Mouse (Mus musculus): ENCODE measurements at regions not wholly inside any gene's neighbourhood (a gene's known extent, or its start where the extent isn't known, plus 50 kb on each side); places are given as distances from the start of the nearest gene placed in this dataset.
"Not testable (repeated sequence)": the region's sequence is repeated elsewhere in the genome, so short reads cannot be mapped to it uniquely, and the experiment has no call there.

DNA sequence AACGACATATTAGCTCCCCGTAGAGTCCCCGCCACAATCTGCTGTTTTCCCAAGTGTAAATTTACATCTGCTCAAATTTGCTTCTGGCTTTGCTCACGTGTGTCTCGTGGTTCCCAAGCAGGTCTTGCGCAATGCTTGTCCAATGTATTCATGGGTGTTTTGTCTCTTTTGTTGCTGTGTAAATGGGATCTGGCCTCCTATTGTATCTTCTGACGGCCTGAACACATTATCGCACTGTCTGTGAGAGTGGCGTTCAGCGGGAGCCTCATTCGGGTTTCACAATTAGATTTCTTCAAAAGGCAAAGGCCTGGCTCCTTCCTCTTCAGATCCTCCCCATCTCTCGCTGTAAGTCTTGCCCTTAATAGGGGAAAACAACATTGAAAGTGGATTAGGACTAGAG, 274.5 kb downstream of the Fam19a5 start:
- Histone ChIP-seq H3K9me3 (ENCODE audit: control insufficient read depth, low read length) (no peaks in the 10 kb centered on the region), H3K27ac (ENCODE audit: low read depth, low read length) (no peak overlapping the region), H3K4me1 (ENCODE audit: control insufficient read depth, insufficient read depth, low read length) (no peaks in the 10 kb centered on the region), H3K36me3 (ENCODE audit: control insufficient read depth, insufficient read depth, low read length) (no peaks in the 10 kb centered on the region), H3K9ac (ENCODE audit: low read length) (no peak overlapping the region), H3K4me3 (ENCODE audit: low read depth, low read length) (no peak overlapping the region), H3K4me2 (ENCODE audit: low read depth) (no peak overlapping the region), H3K27me3 (ENCODE audit: control insufficient read depth, insufficient read depth, low read length) (no peaks in the 10 kb centered on the region)
- peak; percentile 38; the same call in 1 of the 2 replicates for ATAC-seq (ENCODE audit: insufficient read depth, low FRiP score, low TSS enrichment)
- peak; percentile 51 for DNase-seq (ENCODE audit: low spot score)
- 40% methylated on average over 12 of the region's 12 CpGs for WGBS

GRCm38 (mm10) chr15:87842097-87842496, 298.0 kb downstream of the Fam19a5 start:
- no peak overlapping the region for H3K4me2 ChIP-seq (ENCODE audit: low read depth)
- no peak overlapping the region for H3K4me3 ChIP-seq (ENCODE audit: low read depth, low read length)
- H3K9ac ChIP-seq (ENCODE audit: low read length) = no peak overlapping the region
- WGBS = 50% methylated on average over 3 of the region's 3 CpGs
- no peaks in the 10 kb centered on the region for H3K4me1 ChIP-seq (ENCODE audit: control insufficient read depth, insufficient read depth, low read length)
- no peaks in the 10 kb centered on the region for H3K27me3 ChIP-seq (ENCODE audit: control insufficient read depth, insufficient read depth, low read length)
- DNase-seq (ENCODE audit: low spot score) (no peak), ATAC-seq (ENCODE audit: insufficient read depth, low FRiP score, low TSS enrichment) (no peak)
- H3K36me3 ChIP-seq (ENCODE audit: control insufficient read depth, insufficient read depth, low read length) = no peaks in the 10 kb centered on the region
- no peaks in the 10 kb centered on the region for H3K9me3 ChIP-seq (ENCODE audit: control insufficient read depth, low read length)
- no peak overlapping the region for H3K27ac ChIP-seq (ENCODE audit: low read depth, low read length)

DNA sequence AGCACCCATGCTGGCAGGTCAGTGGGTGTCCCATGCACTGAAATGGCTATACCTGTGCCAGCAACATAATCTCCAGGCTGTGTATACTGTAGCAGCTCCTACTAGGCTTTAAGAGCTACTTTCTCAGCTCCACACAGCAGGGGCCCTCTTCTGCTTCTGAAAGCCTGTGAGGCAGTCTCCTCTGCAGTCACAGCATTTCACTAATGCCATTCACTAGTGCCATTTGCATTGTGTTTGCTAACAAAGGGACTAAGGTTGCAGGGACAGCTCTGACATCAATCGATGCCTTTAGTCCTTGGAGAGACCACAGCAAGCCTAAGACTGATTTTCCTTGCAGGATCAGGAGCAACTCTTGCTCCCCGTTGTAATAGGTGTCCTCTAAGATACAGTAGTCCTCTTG, 315.0 kb downstream of the Fam19a5 start:
- Histone ChIP-seq H3K4me1 (ENCODE audit: control insufficient read depth, insufficient read depth, low read length) (peaks cover 4% of the 10 kb centered on the region; the same call in 1 of the 2 replicates), H3K4me2 (ENCODE audit: low read depth) (no peak overlapping the region), H3K4me3 (ENCODE audit: low read depth, low read length) (no peak overlapping the region), H3K27me3 (ENCODE audit: control insufficient read depth, insufficient read depth, low read length) (no peaks in the 10 kb centered on the region), H3K9me3 (ENCODE audit: control insufficient read depth, low read length) (no peaks in the 10 kb centered on the region), H3K36me3 (ENCODE audit: control insufficient read depth, insufficient read depth, low read length) (no peaks in the 10 kb centered on the region), H3K27ac (ENCODE audit: low read depth, low read length) (no peak overlapping the region), H3K9ac (ENCODE audit: low read length) (no peak overlapping the region)
- 7% methylated on average over 2 of the region's 2 CpGs for WGBS
- peak; percentile 24 for DNase-seq (ENCODE audit: low spot score)
- no peak for ATAC-seq (ENCODE audit: insufficient read depth, low FRiP score, low TSS enrichment)

GRCm38 (mm10) chr15:87876286-87876899, 332.3 kb downstream of the Fam19a5 start:
- Histone ChIP-seq H3K4me2 (ENCODE audit: low read depth) (no peak overlapping the region), H3K36me3 (ENCODE audit: control insufficient read depth, insufficient read depth, low read length) (no peaks in the 10 kb centered on the region)
- no peak for DNase-seq (ENCODE audit: low spot score)

DNA sequence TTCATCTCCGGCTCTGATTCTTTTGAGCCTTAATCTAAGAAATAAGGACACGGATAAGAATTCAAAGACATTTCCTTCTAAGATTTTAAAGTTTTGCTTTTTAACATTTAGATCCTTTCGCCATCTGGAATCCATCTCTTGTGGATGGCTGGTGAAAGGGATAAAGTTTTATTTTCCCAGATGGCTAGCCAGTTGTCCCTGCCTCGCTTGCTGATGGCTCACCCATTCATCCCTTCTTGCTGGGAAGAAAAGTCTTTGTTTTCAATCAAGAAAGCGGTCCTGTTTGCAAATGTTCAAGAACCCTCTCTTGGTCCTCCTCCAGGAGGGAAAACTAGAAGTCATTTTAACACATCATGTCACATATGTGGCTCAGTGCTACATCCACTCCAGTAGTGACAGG, 346.8 kb downstream of the Fam19a5 start:
- no peak for DNase-seq (ENCODE audit: low spot score)
- Histone ChIP-seq H3K4me1 (ENCODE audit: control insufficient read depth, insufficient read depth, low read length) (no peaks in the 10 kb centered on the region), H3K9ac (ENCODE audit: low read length) (no peak overlapping the region), H3K4me2 (ENCODE audit: low read depth) (no peak overlapping the region), H3K27me3 (ENCODE audit: control insufficient read depth, insufficient read depth, low read length) (no peaks in the 10 kb centered on the region), H3K36me3 (ENCODE audit: control insufficient read depth, insufficient read depth, low read length) (no peaks in the 10 kb centered on the region), H3K4me3 (ENCODE audit: low read depth, low read length) (no peak overlapping the region), H3K9me3 (ENCODE audit: control insufficient read depth, low read length) (no peaks in the 10 kb centered on the region), H3K27ac (ENCODE audit: low read depth, low read length) (no peak overlapping the region)
- no peak for ATAC-seq (ENCODE audit: insufficient read depth, low FRiP score, low TSS enrichment)
- 74% methylated on average over 5 of the region's 5 CpGs for WGBS

More at GRCm38 (mm10) chr15:87876286-87876899, 332.3 kb downstream of the Fam19a5 start:
- H3K4me1 ChIP-seq (ENCODE audit: control insufficient read depth, insufficient read depth, low read length) = no peaks in the 10 kb centered on the region
- no peaks in the 10 kb centered on the region for H3K9me3 ChIP-seq (ENCODE audit: control insufficient read depth, low read length)
- 82% methylated on average over 9 of the region's 9 CpGs for WGBS
- no peaks in the 10 kb centered on the region for H3K27me3 ChIP-seq (ENCODE audit: control insufficient read depth, insufficient read depth, low read length)
- no peak overlapping the region for H3K9ac ChIP-seq (ENCODE audit: low read length)
- no peak for ATAC-seq (ENCODE audit: insufficient read depth, low FRiP score, low TSS enrichment)
- no peak overlapping the region for H3K27ac ChIP-seq (ENCODE audit: low read depth, low read length)
- no peak overlapping the region for H3K4me3 ChIP-seq (ENCODE audit: low read depth, low read length)

DNA sequence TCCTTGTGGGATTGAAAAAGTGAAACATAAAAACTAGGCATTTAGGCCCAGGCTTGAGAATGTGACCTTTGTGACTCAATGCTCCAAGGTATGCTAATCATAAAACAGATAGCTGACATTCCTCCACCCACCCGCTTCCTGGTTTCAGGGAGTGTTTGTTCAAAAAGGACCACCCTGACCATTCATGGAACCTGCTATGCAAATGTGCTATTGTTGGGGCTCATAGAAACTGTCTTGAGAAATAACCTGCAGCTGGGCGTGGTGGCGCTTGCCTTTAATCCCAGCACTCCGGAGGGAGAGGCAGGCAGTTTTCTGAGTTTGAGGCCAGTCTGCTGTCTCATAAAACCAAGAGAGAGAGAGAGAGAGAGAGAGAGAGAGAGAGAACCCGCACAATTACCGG, 350.8 kb downstream of the Fam19a5 start:
- WGBS = 89% methylated on average over 6 of the region's 6 CpGs
- ATAC-seq (ENCODE audit: insufficient read depth, low FRiP score, low TSS enrichment); H3K4me1 ChIP-seq (ENCODE audit: control insufficient read depth, insufficient read depth, low read length); H3K4me3 ChIP-seq (ENCODE audit: low read depth, low read length); H3K9me3 ChIP-seq (ENCODE audit: control insufficient read depth, low read length); H3K27me3 ChIP-seq (ENCODE audit: control insufficient read depth, insufficient read depth, low read length); H3K36me3 ChIP-seq (ENCODE audit: control insufficient read depth, insufficient read depth, low read length); H3K4me2 ChIP-seq (ENCODE audit: low read depth); DNase-seq (ENCODE audit: low spot score); H3K9ac ChIP-seq (ENCODE audit: low read length); H3K27ac ChIP-seq (ENCODE audit: low read depth, low read length): not testable (repeated sequence)

- Histone ChIP-seq H3K4me1 (ENCODE audit: control insufficient read depth, insufficient read depth, low read length) (no peaks in the 10 kb centered on the region), H3K9me3 (ENCODE audit: control insufficient read depth, low read length) (no peaks in the 10 kb centered on the region), H3K4me3 (ENCODE audit: low read depth, low read length) (no peak overlapping the region), H3K4me2 (ENCODE audit: low read depth) (no peak overlapping the region), H3K9ac (ENCODE audit: low read length) (no peak overlapping the region), H3K27ac (ENCODE audit: low read depth, low read length) (no peak overlapping the region), H3K36me3 (ENCODE audit: control insufficient read depth, insufficient read depth, low read length) (no peaks in the 10 kb centered on the region), H3K27me3 (ENCODE audit: control insufficient read depth, insufficient read depth, low read length) (no peaks in the 10 kb centered on the region)
- ATAC-seq (ENCODE audit: insufficient read depth, low FRiP score, low TSS enrichment) (no peak), DNase-seq (ENCODE audit: low spot score) (no peak)
- 84% methylated on average over 4 of the region's 4 CpGs for WGBS
These were observed 354.6 kb downstream of the Fam19a5 start for GRCm38 (mm10) chr15:87898655-87899054.

DNA sequence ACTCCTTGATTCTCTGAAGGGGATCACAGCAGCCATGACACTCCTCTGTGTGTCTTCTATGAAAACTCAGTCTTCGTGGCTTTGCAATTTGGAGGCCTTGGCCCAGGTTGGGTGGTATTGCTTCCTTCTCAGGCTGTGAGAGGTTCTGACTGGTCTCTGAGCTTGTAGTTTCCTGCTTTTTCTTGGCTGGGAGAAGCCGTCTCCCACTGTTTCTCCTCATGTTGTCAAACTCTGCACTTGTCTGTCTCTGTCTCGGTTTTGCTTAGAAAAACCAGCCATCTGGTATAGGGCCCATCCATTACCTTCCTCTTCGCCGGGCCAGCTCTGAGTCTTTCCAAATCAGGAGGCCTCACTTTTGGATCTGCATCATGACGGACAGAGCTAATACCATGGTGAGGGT, 360.3 kb downstream of the Fam19a5 start:
- H3K9ac ChIP-seq (ENCODE audit: low read length) = no peak overlapping the region
- no peak for ATAC-seq (ENCODE audit: insufficient read depth, low FRiP score, low TSS enrichment)
- WGBS = 90% methylated on average over 6 of the region's 6 CpGs

GRCm38 (mm10) chr15:87906310-87906709, 362.2 kb downstream of the Fam19a5 start:
- H3K27me3 ChIP-seq (ENCODE audit: control insufficient read depth, insufficient read depth, low read length) = no peaks in the 10 kb centered on the region
- WGBS = 87% methylated on average over 5 of the region's 5 CpGs
- ATAC-seq (ENCODE audit: insufficient read depth, low FRiP score, low TSS enrichment) (no peak), DNase-seq (ENCODE audit: low spot score) (no peak)
- no peak overlapping the region for H3K4me2 ChIP-seq (ENCODE audit: low read depth)
- H3K4me1 ChIP-seq (ENCODE audit: control insufficient read depth, insufficient read depth, low read length) = no peaks in the 10 kb centered on the region
- no peak overlapping the region for H3K4me3 ChIP-seq (ENCODE audit: low read depth, low read length)
- H3K36me3 ChIP-seq (ENCODE audit: control insufficient read depth, insufficient read depth, low read length) = no peaks in the 10 kb centered on the region
- no peaks in the 10 kb centered on the region for H3K9me3 ChIP-seq (ENCODE audit: control insufficient read depth, low read length)
- H3K9ac ChIP-seq (ENCODE audit: low read length) = no peak overlapping the region
- H3K27ac ChIP-seq (ENCODE audit: low read depth, low read length) = no peak overlapping the region

More for the DNA sequence above, 360.3 kb downstream of the Fam19a5 start:
- no peak overlapping the region for H3K27ac ChIP-seq (ENCODE audit: low read depth, low read length)
- H3K9me3 ChIP-seq (ENCODE audit: control insufficient read depth, low read length) = no peaks in the 10 kb centered on the region
- no peak overlapping the region for H3K4me2 ChIP-seq (ENCODE audit: low read depth)
- no peak overlapping the region for H3K4me3 ChIP-seq (ENCODE audit: low read depth, low read length)
- no peaks in the 10 kb centered on the region for H3K27me3 ChIP-seq (ENCODE audit: control insufficient read depth, insufficient read depth, low read length)
- no peak for DNase-seq (ENCODE audit: low spot score)
- no peaks in the 10 kb centered on the region for H3K36me3 ChIP-seq (ENCODE audit: control insufficient read depth, insufficient read depth, low read length)
- no peaks in the 10 kb centered on the region for H3K4me1 ChIP-seq (ENCODE audit: control insufficient read depth, insufficient read depth, low read length)

Measured in neural tube, embryonic 11.5 days (tissue).